Mouse (Mus musculus): ENCODE measurements around the gene Dock9. TPM values are rescaled to one million over a fixed set of nuclear protein-coding genes. Genes with fewer than 3 reads are reported as not detected.
"Not testable (repeated sequence)": the region's sequence is repeated elsewhere in the genome, so short reads cannot be mapped to it uniquely, and the experiment has no call there.

Dock9 gene
- polyA plus RNA-seq, 1 experiment from 2014 or later = 5.4 TPM

DNA sequence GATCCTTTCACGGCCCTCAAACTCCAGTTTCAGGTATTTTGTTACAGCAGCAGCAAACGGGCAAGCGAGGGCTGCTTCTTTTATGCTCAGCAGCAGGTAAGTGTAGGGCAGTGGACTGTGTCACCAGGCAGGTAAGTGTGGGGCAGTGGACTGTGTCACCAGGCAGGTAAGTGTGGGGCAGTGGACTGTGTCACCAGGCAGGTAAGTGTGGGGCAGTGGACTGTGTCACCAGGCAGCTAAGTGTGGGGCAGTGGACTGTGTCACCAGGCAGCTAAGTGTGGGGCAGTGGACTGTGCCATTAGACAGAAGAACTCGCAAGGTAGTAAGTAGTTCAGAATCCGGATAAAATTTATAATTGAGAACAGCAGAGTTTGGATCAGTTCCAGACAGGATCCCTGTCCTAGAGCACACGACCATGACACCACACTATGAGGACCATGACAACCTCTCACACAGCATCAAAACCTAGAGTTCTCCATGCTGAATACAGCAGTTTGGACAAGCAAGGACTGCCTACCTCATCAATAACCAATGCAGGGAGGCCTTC, 173.6 kb downstream of the Dock9 start:
- H3K4me1 ChIP-seq; H3K4me2 ChIP-seq (replicated peaks); H3K27ac ChIP-seq; H3K9me3 ChIP-seq; ATAC-seq (ENCODE audit: low FRiP score, low read depth); H3K27me3 ChIP-seq; H3K9ac ChIP-seq; H3K4me3 ChIP-seq: not testable (repeated sequence)
- 87% methylated on average over 6 of the region's 6 CpGs for WGBS
- H3K36me3 ChIP-seq = peaks cover 13% of the 10 kb centered on the region

- no peak overlapping the region for H3K4me2 ChIP-seq (replicated peaks)
- H3K9me3 ChIP-seq = no peaks in the 10 kb centered on the region
- ATAC-seq (ENCODE audit: low FRiP score, low read depth) = no peak
- peaks cover 13% of the 10 kb centered on the region for H3K36me3 ChIP-seq
- H3K4me1 ChIP-seq = peaks cover 5% of the 10 kb centered on the region; the same call in 1 of the 2 replicates
- H3K4me3 ChIP-seq = no peak overlapping the region
- no peak overlapping the region for H3K27ac ChIP-seq
- H3K27me3 ChIP-seq = no peaks in the 10 kb centered on the region
- no peak overlapping the region for H3K9ac ChIP-seq
- WGBS = 89% methylated on average over 3 of the region's 3 CpGs
Observed at GRCm38 (mm10) chr14:121621806-121622205, 175.8 kb downstream of the Dock9 start.

- no peaks in the 10 kb centered on the region for H3K27me3 ChIP-seq
- peaks cover 13% of the 10 kb centered on the region for H3K36me3 ChIP-seq
- no peak overlapping the region for H3K4me2 ChIP-seq (replicated peaks)
- WGBS = 79% methylated on average over 3 of the region's 3 CpGs
- H3K4me3 ChIP-seq = no peak overlapping the region
- no peak overlapping the region for H3K27ac ChIP-seq
- no peaks in the 10 kb centered on the region for H3K9me3 ChIP-seq
- H3K9ac ChIP-seq = no peak overlapping the region
- ATAC-seq (ENCODE audit: low FRiP score, low read depth) = no peak
- peaks cover 5% of the 10 kb centered on the region; the same call in 1 of the 2 replicates for H3K4me1 ChIP-seq
Observed at GRCm38 (mm10) chr14:121620567-121620966, 177.1 kb downstream of the Dock9 start.

GRCm38 (mm10) chr14:121620157-121620556, 177.5 kb downstream of the Dock9 start:
- Histone ChIP-seq H3K9ac (no peak overlapping the region), H3K36me3 (peaks cover 13% of the 10 kb centered on the region), H3K4me1 (peaks cover 5% of the 10 kb centered on the region; the same call in 1 of the 2 replicates), H3K4me3 (no peak overlapping the region), H3K27me3 (no peaks in the 10 kb centered on the region), H3K4me2 (replicated peaks) (no peak overlapping the region), H3K27ac (no peak overlapping the region), H3K9me3 (no peaks in the 10 kb centered on the region)
- WGBS = 97% methylated on average over 7 of the region's 7 CpGs
- no peak for ATAC-seq (ENCODE audit: low FRiP score, low read depth)

- H3K27ac ChIP-seq = no peak overlapping the region
Observed at GRCm38 (mm10) chr14:121617645-121618390, 179.8 kb downstream of the Dock9 start.

GRCm38 (mm10) chr14:121615431-121615830, 182.2 kb downstream of the Dock9 start:
- H3K9me3 ChIP-seq = no peaks in the 10 kb centered on the region
- no peaks in the 10 kb centered on the region for H3K27me3 ChIP-seq
- H3K4me3 ChIP-seq = no peak overlapping the region
- WGBS = 74% methylated on average over 10 of the region's 10 CpGs
- H3K27ac ChIP-seq = no peak overlapping the region
- H3K9ac ChIP-seq = no peak overlapping the region
- 0 out of 2 replicates have a peak, but pooled peaks cover under 1% of the 10 kb centered on the region for H3K36me3 ChIP-seq
- H3K4me2 ChIP-seq (replicated peaks) = no peak overlapping the region
- 0 out of 2 replicates have a peak, but pooled peaks cover 5% of the 10 kb centered on the region for H3K4me1 ChIP-seq
- no peak for ATAC-seq (ENCODE audit: low FRiP score, low read depth)

More at GRCm38 (mm10) chr14:121617645-121618390, 179.8 kb downstream of the Dock9 start:
- no peaks in the 10 kb centered on the region for H3K4me1 ChIP-seq
- H3K9me3 ChIP-seq = no peaks in the 10 kb centered on the region
- no peaks in the 10 kb centered on the region for H3K27me3 ChIP-seq
- no peak for ATAC-seq (ENCODE audit: low FRiP score, low read depth)
- WGBS = 81% methylated on average over 4 of the region's 4 CpGs
- H3K4me2 ChIP-seq (replicated peaks) = no peak overlapping the region
- H3K4me3 ChIP-seq = no peak overlapping the region
- no peak overlapping the region for H3K9ac ChIP-seq
- H3K36me3 ChIP-seq = peaks cover 13% of the 10 kb centered on the region

DNA sequence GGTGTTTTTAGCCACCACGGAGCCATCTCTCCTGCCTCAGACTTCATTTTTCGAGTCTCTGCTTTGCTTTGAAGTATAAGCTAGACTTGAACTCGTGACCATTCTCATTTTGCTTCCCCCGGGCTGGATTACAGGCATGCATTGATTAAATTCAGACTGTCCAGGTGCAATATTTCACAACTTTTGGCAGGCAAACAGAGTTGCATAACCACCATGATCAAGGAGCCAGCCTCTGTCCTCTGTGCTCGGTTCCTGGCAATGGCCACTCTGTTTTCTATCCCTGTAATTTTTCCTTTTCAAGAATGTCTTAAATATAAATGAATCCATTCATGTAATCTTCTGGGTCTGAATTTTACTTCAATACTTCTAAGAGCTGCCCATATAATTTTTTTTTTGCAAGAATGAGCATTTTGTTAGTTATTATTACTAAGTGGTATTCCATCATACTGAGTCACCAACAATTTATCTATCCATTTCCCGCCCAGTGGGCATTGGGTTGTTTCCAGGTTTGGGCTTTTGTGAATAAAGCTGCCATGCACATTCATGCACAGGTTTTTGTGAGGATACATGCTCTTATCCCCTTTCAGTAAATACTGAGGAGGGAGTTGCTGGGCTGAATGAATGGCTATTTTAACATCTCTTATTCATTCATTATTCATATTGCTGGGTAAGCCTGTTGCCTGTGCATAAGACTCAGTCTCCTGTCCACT, 183.0 kb downstream of the Dock9 start:
- Histone ChIP-seq H3K4me1 (0 out of 2 replicates have a peak, but pooled peaks cover 5% of the 10 kb centered on the region), H3K4me3 (no peak overlapping the region), H3K27me3 (no peaks in the 10 kb centered on the region), H3K9ac (no peak overlapping the region), H3K36me3 (no peaks in the 10 kb centered on the region), H3K4me2 (replicated peaks) (no peak overlapping the region), H3K27ac (no peak overlapping the region), H3K9me3 (no peaks in the 10 kb centered on the region)
- ATAC-seq (ENCODE audit: low FRiP score, low read depth) = no peak
- WGBS = 74% methylated on average over 6 of the region's 6 CpGs

DNA sequence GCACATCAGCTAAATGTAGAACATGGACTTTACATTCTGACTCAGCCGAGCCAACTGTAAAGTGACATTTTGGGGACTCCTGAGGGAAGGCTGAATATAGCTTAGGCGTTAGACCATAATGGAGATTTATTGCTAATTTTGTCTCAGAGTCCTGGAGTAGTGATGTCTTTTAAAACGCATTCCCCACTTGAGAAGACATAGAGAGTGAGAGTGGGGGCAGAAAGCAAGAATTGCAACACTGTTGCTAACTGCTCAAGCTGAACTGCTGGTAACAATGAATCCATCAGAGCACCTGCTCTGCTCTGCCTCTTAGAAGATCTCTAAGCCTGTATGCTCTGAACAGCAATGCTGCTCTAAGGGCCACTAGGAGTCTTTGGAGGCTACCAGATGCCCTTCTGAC, 184.1 kb downstream of the Dock9 start:
- no peak for ATAC-seq (ENCODE audit: low FRiP score, low read depth)
- Histone ChIP-seq H3K27me3 (no peaks in the 10 kb centered on the region), H3K9ac (no peak overlapping the region), H3K9me3 (no peaks in the 10 kb centered on the region), H3K4me2 (replicated peaks) (no peak overlapping the region), H3K27ac (no peak overlapping the region), H3K4me1 (peaks cover 6% of the 10 kb centered on the region), H3K4me3 (no peak overlapping the region), H3K36me3 (no peaks in the 10 kb centered on the region)
- WGBS = 69% methylated on average over 3 of the region's 3 CpGs

GRCm38 (mm10) chr14:121612926-121613325, 184.7 kb downstream of the Dock9 start:
- no peaks in the 10 kb centered on the region for H3K27me3 ChIP-seq
- H3K4me1 ChIP-seq = peaks cover 12% of the 10 kb centered on the region
- no peak overlapping the region for H3K9ac ChIP-seq
- no peak for ATAC-seq (ENCODE audit: low FRiP score, low read depth)
- H3K27ac ChIP-seq = no peak overlapping the region
- no peak overlapping the region for H3K4me3 ChIP-seq
- H3K36me3 ChIP-seq = no peaks in the 10 kb centered on the region
- 90% methylated on average over 4 of the region's 4 CpGs for WGBS
- no peak overlapping the region for H3K4me2 ChIP-seq (replicated peaks)
- H3K9me3 ChIP-seq = no peaks in the 10 kb centered on the region

DNA sequence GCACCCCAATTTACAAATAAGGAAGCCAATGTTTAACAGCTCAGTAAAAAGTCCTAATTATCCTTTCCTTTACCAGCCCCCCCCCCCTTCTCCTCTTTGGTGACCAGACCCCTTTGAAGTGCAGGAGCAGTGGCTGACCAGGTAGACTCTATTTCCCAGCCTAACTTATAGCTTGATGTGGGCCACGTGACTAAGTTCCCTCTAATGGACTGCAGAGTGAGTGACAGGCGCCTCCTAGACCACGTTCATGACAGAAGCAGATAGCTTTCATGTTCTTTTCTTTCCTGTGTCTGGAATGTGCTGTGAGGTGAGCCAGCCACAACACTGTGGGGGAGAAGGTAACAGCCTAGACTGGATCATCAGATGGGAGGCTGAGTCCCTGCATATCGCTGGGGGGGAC, 186.1 kb downstream of the Dock9 start:
- WGBS = 42% methylated on average over 4 of the region's 4 CpGs
- H3K4me1 ChIP-seq = peaks cover 14% of the 10 kb centered on the region
- H3K27me3 ChIP-seq = no peaks in the 10 kb centered on the region
- ATAC-seq (ENCODE audit: low FRiP score, low read depth) = no peak
- no peaks in the 10 kb centered on the region for H3K36me3 ChIP-seq
- H3K9me3 ChIP-seq = no peaks in the 10 kb centered on the region
- H3K27ac ChIP-seq = no peak overlapping the region
- no peak overlapping the region for H3K4me2 ChIP-seq (replicated peaks)
- H3K9ac ChIP-seq = no peak overlapping the region
- no peak overlapping the region for H3K4me3 ChIP-seq

GRCm38 (mm10) chr14:121611098-121611497, 186.5 kb downstream of the Dock9 start:
- Histone ChIP-seq H3K4me1 (peaks cover 14% of the 10 kb centered on the region), H3K27me3 (no peaks in the 10 kb centered on the region), H3K4me3 (no peak overlapping the region), H3K27ac (no peak overlapping the region), H3K9me3 (no peaks in the 10 kb centered on the region), H3K9ac (no peak overlapping the region), H3K36me3 (no peaks in the 10 kb centered on the region), H3K4me2 (replicated peaks) (no peak overlapping the region)
- ATAC-seq (ENCODE audit: low FRiP score, low read depth) = no peak
- WGBS = 53% methylated on average over 4 of the region's 4 CpGs

- Histone ChIP-seq H3K27me3 (no peaks in the 10 kb centered on the region), H3K36me3 (no peaks in the 10 kb centered on the region), H3K4me2 (replicated peaks) (peak overlapping the region; percentile 32; the same call in 1 of the 2 replicates), H3K9me3 (no peaks in the 10 kb centered on the region), H3K27ac (no peak overlapping the region), H3K4me1 (peaks cover 14% of the 10 kb centered on the region), H3K4me3 (no peak overlapping the region; the same call in 1 of the 2 replicates), H3K9ac (no peak overlapping the region; the same call in 1 of the 2 replicates)
- whole genome bisulfite sequencing = 8% methylated on average over 5 of the region's 5 CpGs
- ATAC-seq (ENCODE audit: low FRiP score, low read depth) = no peak
Observed at GRCm38 (mm10) chr14:121608522-121608921, 189.1 kb downstream of the Dock9 start.

All from limb, embryonic 13.5 days (tissue).